Mouse (Mus musculus) liver, embryonic 14.5 days (tissue): ENCODE measurements around the gene Olfr320. TPM values are rescaled to one million over a fixed set of nuclear protein-coding genes. Genes with fewer than 3 reads are reported as not detected.
"Not testable (repeated sequence)": the region's sequence is repeated elsewhere in the genome, so short reads cannot be mapped to it uniquely, and the experiment has no call there.

Source experiments
- ATAC-seq: fragments of 200-750 bp; cut with Nextera tagmentation; 2 replicates; pipeline ENCODE4 v1.8.0; 2017; ENCODE audit warnings: moderate number of reproducible peaks, mild to moderate bottlenecking, moderate library complexity; ENCODE audit not compliant: insufficient read depth
- DNase-seq, 3 experiments: peaks; one replicate each; pipeline ENCODE4 v3.0.0-alpha.2; 2012 to 2013; ENCODE audit warnings: low read depth in 3 of 3, low spot score in 3 of 3
- H3K27ac ChIP-seq: fragments of 300-500 bp; sonication (generic); 2 replicates; pipeline ENCODE4 v1.5.1; 2014; ENCODE audit warnings: moderate library complexity, mild to moderate bottlenecking, control low read depth, inconsistent platforms
- H3K27me3 ChIP-seq: fragments of 300-500 bp; sonication (generic); 2 replicates; pipeline ENCODE4 v1.6.1; 2014; ENCODE audit warnings: mild to moderate bottlenecking, low read length, moderate library complexity; ENCODE audit not compliant: control insufficient read depth, insufficient read depth
- H3K36me3 ChIP-seq: fragments of 300-500 bp; sonication (generic); replicated peaks from 2 replicates; pipeline ENCODE4 v1.6.1; 2014; ENCODE audit warnings: low read depth; ENCODE audit not compliant: control insufficient read depth, insufficient read depth
- H3K4me1 ChIP-seq, 2 experiments: fragments of 200-500 bp in 1 of 2; fragments of 300-500 bp in 1 of 2; sonication (generic) in 1 of 2; replicated peaks; 2 replicates each; pipeline ENCODE4 v1.6.1; 2012 to 2014; ENCODE audit warnings: antibody characterized with exemption in 1 of 2, inconsistent platforms in 1 of 2, low read length in 1 of 2; ENCODE audit not compliant: control insufficient read depth in 2 of 2, insufficient read depth in 2 of 2
- H3K4me2 ChIP-seq: fragments of 300-500 bp; sonication (generic); 2 replicates; pipeline ENCODE4 v1.6.1; 2014; ENCODE audit warnings: low read depth, mild to moderate bottlenecking, control low read depth, moderate library complexity
- H3K4me3 ChIP-seq, 2 experiments: fragments of 200-500 bp in 1 of 2; fragments of 300-500 bp in 1 of 2; sonication (generic) in 1 of 2; 2 replicates each; pipeline ENCODE4 v1.5.1; 2012 to 2014; ENCODE audit warnings: low read depth in 2 of 2, low read length in 2 of 2, mild to moderate bottlenecking in 2 of 2, control low read depth in 1 of 2, inconsistent platforms in 1 of 2, moderate library complexity in 1 of 2; ENCODE audit not compliant: insufficient read depth in 1 of 2
- H3K9ac ChIP-seq: fragments of 300-500 bp; sonication (generic); replicated peaks from 2 replicates; pipeline ENCODE4 v1.6.1; 2014; ENCODE audit warnings: mild to moderate bottlenecking, control low read depth, moderate library complexity
- H3K9me3 ChIP-seq: fragments of 300-500 bp; sonication (generic); 2 replicates; pipeline ENCODE4 v1.6.1; 2016; ENCODE audit warnings: low read length, mixed read lengths; ENCODE audit not compliant: control insufficient read depth
- CTCF ChIP-seq: IDR thresholded peaks from 2 replicates; pipeline ENCODE4 v1.5.1; 2016; ENCODE audit warnings: antibody characterized with exemption, low read depth, control low read depth
- EP300 ChIP-seq: IDR thresholded peaks from 2 replicates; pipeline ENCODE4 v1.6.1; 2016; ENCODE audit warnings: antibody characterized with exemption, low read depth
- WGBS: fragments of 180-500 bp; shearing (Covaris S2); extraction: QIAGEN DNeasy Blood & Tissue Kit; methylation state at CpG from one replicate; pipeline ENCODE4 v1.1.7; 2014; ENCODE audit not compliant: insufficient replicate concordance; 5-methylcytosine and 5-hydroxymethylcytosine counted together
- polyA plus RNA-seq, 2 experiments: library from polyadenylated mRNA; depleted of rRNA in 1 of 2; stranded (reverse) in 1 of 2; unstranded in 1 of 2; fragments of >200 nt; fragmentation: Nextera tagmentation in 1 of 2; extraction: Ambion mirVana in 1 of 2; gene quantifications; 2 replicates each; pipeline versions ENCODE4 v1.2.1 to v1.2.3; 2012 to 2014

Olfr320 gene
- polyA plus RNA-seq, 2 experiments: not detected

GRCm38 (mm10) chr11:58719701-58720100, 38.8 kb downstream of the Olfr320 start:
- ATAC-seq: no peak
- DNase-seq: no peak
- no peak overlapping the region for H3K4me3 ChIP-seq
- H3K27ac ChIP-seq: no peak overlapping the region
- no peaks in the 10 kb centered on the region for H3K27me3 ChIP-seq
- WGBS: 62% methylated on average over 4 of the region's 4 CpGs
- TF ChIP-seq CTCF: no peak
- no peak for TF ChIP-seq EP300
- H3K36me3 ChIP-seq: no peaks in the 10 kb centered on the region
- no peak overlapping the region for H3K9ac ChIP-seq
- H3K4me1 ChIP-seq: no peaks in the 10 kb centered on the region
- no peaks in the 10 kb centered on the region for H3K9me3 ChIP-seq
- H3K4me2 ChIP-seq: no peak overlapping the region

- no peaks in the 10 kb centered on the region for H3K4me1 ChIP-seq
- no peak within 1 kb of the TSS for H3K4me2 ChIP-seq
- H3K4me3 ChIP-seq: no peak within 1 kb of the TSS
- no peak within 1 kb of the TSS for H3K27ac ChIP-seq
- H3K9ac ChIP-seq: no peak within 1 kb of the TSS
- no peaks in the 10 kb centered on the region for H3K9me3 ChIP-seq
- DNase-seq (no peak), ATAC-seq (no peak)
- H3K36me3 ChIP-seq: no peaks in the 10 kb centered on the region
- no peak for TF ChIP-seq CTCF
- no peaks in the 10 kb centered on the region for H3K27me3 ChIP-seq
Observed at GRCm38 (mm10) chr11:58723914-58724313, 43.0 kb downstream of the Olfr320 start, which contains the start of gene Olfr318. Gene Olfr318, minus strand, starts transcription at chr11:58724014.

GRCm38 (mm10) chr11:58727896-58728650, 47.2 kb downstream of the Olfr320 start:
- not testable (repeated sequence) for H3K36me3 ChIP-seq, H3K9ac ChIP-seq, DNase-seq, H3K4me1 ChIP-seq, H3K27ac ChIP-seq, ATAC-seq, H3K27me3 ChIP-seq, H3K9me3 ChIP-seq, H3K4me2 ChIP-seq, H3K4me3 ChIP-seq
- 58% methylated on average over 6 of the region's 6 CpGs for WGBS

GRCm38 (mm10) chr11:58733372-58733771, 52.5 kb downstream of the Olfr320 start:
- DNase-seq (no peak), ATAC-seq (no peak)
- no peak overlapping the region for H3K9ac ChIP-seq
- 40% methylated on average over 3 of the region's 3 CpGs for WGBS
- TF ChIP-seq CTCF (no peak), EP300 (no peak)
- no peaks in the 10 kb centered on the region for H3K36me3 ChIP-seq
- no peak overlapping the region for H3K4me3 ChIP-seq
- no peaks in the 10 kb centered on the region for H3K4me1 ChIP-seq
- no peak overlapping the region for H3K4me2 ChIP-seq
- no peaks in the 10 kb centered on the region for H3K27me3 ChIP-seq
- no peak overlapping the region for H3K27ac ChIP-seq
- no peaks in the 10 kb centered on the region for H3K9me3 ChIP-seq

Other genes starting within 250 kb of the Olfr320 start
- not detected in 2 replicates for gene Gm12253, start 248.5 kb upstream of the Olfr320 start, polyA plus RNA-seq (2012; rRNA removed)
- gene Gm12253, start 248.5 kb upstream of the Olfr320 start, polyA plus RNA-seq (2014; fragmentation: Nextera tagmentation; extraction: Ambion mirVana): not detected in 2 replicates
- not detected in 2 replicates for gene Lypd9, start 228.2 kb upstream of the Olfr320 start, polyA plus RNA-seq (2012; rRNA removed)
- not detected in 2 replicates for gene Lypd9, start 228.2 kb upstream of the Olfr320 start, polyA plus RNA-seq (2014; fragmentation: Nextera tagmentation; extraction: Ambion mirVana)
- not detected in 2 replicates for gene Olfr30, start 218.8 kb upstream of the Olfr320 start, polyA plus RNA-seq (2012; rRNA removed)
- gene Olfr30, start 218.8 kb upstream of the Olfr320 start, polyA plus RNA-seq (2014; fragmentation: Nextera tagmentation; extraction: Ambion mirVana): not detected in 2 replicates
- gene Olfr332, start 188.5 kb upstream of the Olfr320 start, polyA plus RNA-seq (2012; rRNA removed): not detected in 2 replicates
- not detected in 2 replicates for gene Olfr332, start 188.5 kb upstream of the Olfr320 start, polyA plus RNA-seq (2014; fragmentation: Nextera tagmentation; extraction: Ambion mirVana)
- not detected in 2 replicates for gene Olfr331, start 178.5 kb upstream of the Olfr320 start, polyA plus RNA-seq (2012; rRNA removed)
- not detected in 2 replicates for gene Olfr331, start 178.5 kb upstream of the Olfr320 start, polyA plus RNA-seq (2014; fragmentation: Nextera tagmentation; extraction: Ambion mirVana)
- gene Olfr330, start 146.3 kb upstream of the Olfr320 start, polyA plus RNA-seq (2012; rRNA removed): not detected in 2 replicates
- not detected in 2 replicates for gene Olfr330, start 146.3 kb upstream of the Olfr320 start, polyA plus RNA-seq (2014; fragmentation: Nextera tagmentation; extraction: Ambion mirVana)
- gene Olfr329-ps, start 134.7 kb upstream of the Olfr320 start, polyA plus RNA-seq (2012; rRNA removed): not detected in 2 replicates
- not detected in 2 replicates for gene Olfr329-ps, start 134.7 kb upstream of the Olfr320 start, polyA plus RNA-seq (2014; fragmentation: Nextera tagmentation; extraction: Ambion mirVana)
- gene Olfr328, start 125.5 kb upstream of the Olfr320 start, polyA plus RNA-seq (2012; rRNA removed): 0.02 TPM in 1 of 2 replicates, not detected in the other
- not detected in 2 replicates for gene Olfr328, start 125.5 kb upstream of the Olfr320 start, polyA plus RNA-seq (2014; fragmentation: Nextera tagmentation; extraction: Ambion mirVana)
- not detected in 2 replicates for gene Olfr224, start 110.5 kb upstream of the Olfr320 start, polyA plus RNA-seq (2012; rRNA removed)
- gene Olfr224, start 110.5 kb upstream of the Olfr320 start, polyA plus RNA-seq (2014; fragmentation: Nextera tagmentation; extraction: Ambion mirVana): not detected in 2 replicates
- not detected in 2 replicates for gene Olfr325, start 103.4 kb upstream of the Olfr320 start, polyA plus RNA-seq (2012; rRNA removed)
- gene Olfr325, start 103.4 kb upstream of the Olfr320 start, polyA plus RNA-seq (2014; fragmentation: Nextera tagmentation; extraction: Ambion mirVana): not detected in 2 replicates
- not detected in 2 replicates for gene Olfr324, start 86.0 kb upstream of the Olfr320 start, polyA plus RNA-seq (2012; rRNA removed)
- gene Olfr324, start 86.0 kb upstream of the Olfr320 start, polyA plus RNA-seq (2014; fragmentation: Nextera tagmentation; extraction: Ambion mirVana): not detected in 2 replicates
- not detected in 2 replicates for gene 2210407C18Rik, start 65.0 kb upstream of the Olfr320 start, polyA plus RNA-seq (2012; rRNA removed)
- not detected in 2 replicates for gene 2210407C18Rik, start 65.0 kb upstream of the Olfr320 start, polyA plus RNA-seq (2014; fragmentation: Nextera tagmentation; extraction: Ambion mirVana)
- not detected in 2 replicates for gene Olfr323, start 50.6 kb upstream of the Olfr320 start, polyA plus RNA-seq (2012; rRNA removed)
- not detected in 2 replicates for gene Olfr323, start 50.6 kb upstream of the Olfr320 start, polyA plus RNA-seq (2014; fragmentation: Nextera tagmentation; extraction: Ambion mirVana)
- gene Trim58, start 40.6 kb upstream of the Olfr320 start, polyA plus RNA-seq (2012; rRNA removed): 9.1 and 10.5 TPM in 2 replicates
- gene Trim58, start 40.6 kb upstream of the Olfr320 start, polyA plus RNA-seq (2014; fragmentation: Nextera tagmentation; extraction: Ambion mirVana): 10.5 and 11.8 TPM in 2 replicates
- 0.03 and 0.07 TPM in 2 replicates for gene Olfr322, start 22.3 kb upstream of the Olfr320 start, polyA plus RNA-seq (2012; rRNA removed)
- 0.14 TPM in 1 of 2 replicates, not detected in the other for gene Olfr322, start 22.3 kb upstream of the Olfr320 start, polyA plus RNA-seq (2014; fragmentation: Nextera tagmentation; extraction: Ambion mirVana)
- gene Olfr319, start 18.1 kb downstream of the Olfr320 start, polyA plus RNA-seq (2012; rRNA removed): not detected in 2 replicates
- gene Olfr319, start 18.1 kb downstream of the Olfr320 start, polyA plus RNA-seq (2014; fragmentation: Nextera tagmentation; extraction: Ambion mirVana): not detected in 2 replicates
- not detected in 2 replicates for gene Olfr318, start 42.9 kb downstream of the Olfr320 start, polyA plus RNA-seq (2012; rRNA removed)
- not detected in 2 replicates for gene Olfr318, start 42.9 kb downstream of the Olfr320 start, polyA plus RNA-seq (2014; fragmentation: Nextera tagmentation; extraction: Ambion mirVana)
- not detected in 2 replicates for gene Olfr317, start 58.1 kb downstream of the Olfr320 start, polyA plus RNA-seq (2012; rRNA removed)
- gene Olfr317, start 58.1 kb downstream of the Olfr320 start, polyA plus RNA-seq (2014; fragmentation: Nextera tagmentation; extraction: Ambion mirVana): not detected in 2 replicates
- gene Olfr316, start 71.6 kb downstream of the Olfr320 start, polyA plus RNA-seq (2012; rRNA removed): not detected in 2 replicates
- not detected in 2 replicates for gene Olfr316, start 71.6 kb downstream of the Olfr320 start, polyA plus RNA-seq (2014; fragmentation: Nextera tagmentation; extraction: Ambion mirVana)
- gene Olfr315, start 92.1 kb downstream of the Olfr320 start, polyA plus RNA-seq (2012; rRNA removed): not detected in 2 replicates
- gene Olfr315, start 92.1 kb downstream of the Olfr320 start, polyA plus RNA-seq (2014; fragmentation: Nextera tagmentation; extraction: Ambion mirVana): not detected in 2 replicates
- gene Olfr314, start 101.9 kb downstream of the Olfr320 start, polyA plus RNA-seq (2012; rRNA removed): not detected in 2 replicates
- not detected in 2 replicates for gene Olfr314, start 101.9 kb downstream of the Olfr320 start, polyA plus RNA-seq (2014; fragmentation: Nextera tagmentation; extraction: Ambion mirVana)
- gene Fam183b, start 120.9 kb downstream of the Olfr320 start, polyA plus RNA-seq (2012; rRNA removed): not detected in 2 replicates
- gene Fam183b, start 120.9 kb downstream of the Olfr320 start, polyA plus RNA-seq (2014; fragmentation: Nextera tagmentation; extraction: Ambion mirVana): not detected in 2 replicates
- not detected in 2 replicates for gene Olfr313, start 133.9 kb downstream of the Olfr320 start, polyA plus RNA-seq (2012; rRNA removed)
- gene Olfr313, start 133.9 kb downstream of the Olfr320 start, polyA plus RNA-seq (2014; fragmentation: Nextera tagmentation; extraction: Ambion mirVana): not detected in 2 replicates
- gene Olfr312, start 148.1 kb downstream of the Olfr320 start, polyA plus RNA-seq (2012; rRNA removed): not detected in 2 replicates
- gene Olfr312, start 148.1 kb downstream of the Olfr320 start, polyA plus RNA-seq (2014; fragmentation: Nextera tagmentation; extraction: Ambion mirVana): not detected in 2 replicates
- gene Olfr311, start 158.2 kb downstream of the Olfr320 start, polyA plus RNA-seq (2012; rRNA removed): not detected in 2 replicates
- not detected in 2 replicates for gene Olfr311, start 158.2 kb downstream of the Olfr320 start, polyA plus RNA-seq (2014; fragmentation: Nextera tagmentation; extraction: Ambion mirVana)
- gene Gm12258, start 166.1 kb downstream of the Olfr320 start, polyA plus RNA-seq (2012; rRNA removed): 2.0 and 2.8 TPM in 2 replicates
- 1.3 and 1.8 TPM in 2 replicates for gene Gm12258, start 166.1 kb downstream of the Olfr320 start, polyA plus RNA-seq (2014; fragmentation: Nextera tagmentation; extraction: Ambion mirVana)
- 0.92 and 1.5 TPM in 2 replicates for gene 2810021J22Rik, start 186.1 kb downstream of the Olfr320 start, polyA plus RNA-seq (2012; rRNA removed)
- 2.2 and 2.5 TPM in 2 replicates for gene 2810021J22Rik, start 186.1 kb downstream of the Olfr320 start, polyA plus RNA-seq (2014; fragmentation: Nextera tagmentation; extraction: Ambion mirVana)
- gene Zfp39, start 223.1 kb downstream of the Olfr320 start, polyA plus RNA-seq (2012; rRNA removed): 3.9 and 4.6 TPM in 2 replicates
- gene Zfp39, start 223.1 kb downstream of the Olfr320 start, polyA plus RNA-seq (2014; fragmentation: Nextera tagmentation; extraction: Ambion mirVana): 5.2 and 5.4 TPM in 2 replicates
- 18.2 and 19.3 TPM in 2 replicates for gene Btnl10, start 236.8 kb downstream of the Olfr320 start, polyA plus RNA-seq (2012; rRNA removed)
- gene Btnl10, start 236.8 kb downstream of the Olfr320 start, polyA plus RNA-seq (2014; fragmentation: Nextera tagmentation; extraction: Ambion mirVana): 9.1 and 9.6 TPM in 2 replicates